Mouse (Mus musculus) MEL-GATA-1-ER (cell line): ENCODE results near the gene Fbrs.

Experiments
- DNase-seq: peaks from one replicate; pipeline ENCODE4 v3.0.0-alpha.2; 2012; ENCODE audit warnings: low read depth; ENCODE audit errors: extremely low read depth

Fbrs gene

GRCm38 (mm10) chr7:127516344-127516743, 37.3 kb downstream of the Fbrs start:
- DNase-seq = no peak

GRCm38 (mm10) chr7:127519284-127519683, 40.3 kb downstream of the Fbrs start, which contains the start of gene Gm42715:
Gene Gm42715 (plus strand): TSS chr7:127519584.
- DNase-seq = no peak
